28 mouse cellular contexts compared by ENCODE assay signal in genomic region chr17:9282333-9283176, GRCm38 (mm10).
DNase-seq lines count a peak whose midpoint lies in the region; ATAC-seq and TF ChIP-seq lines count a peak whose summit lies in the region.
"Had no signal": no experiment of that assay in that cellular context is flagged by ENCODE, and none has a peak within 500 bp of the region (broad histone marks: within the 10 kb centered on the region; RNA-seq: fewer than 3 reads in every experiment).

No protein-coding gene starts in this region.

- TF ChIP-seq CTCF in MEL (IDR thresholded peaks at IDR 0.05 in 2 of 3, conservative IDR thresholded peaks at IDR 0.05 in 1 of 3; ENCODE audit: control insufficient read depth in 1 of 3, insufficient read depth in 1 of 3, low read depth in 2 of 3, low read length in 3 of 3, poor library complexity in 1 of 3, severe bottlenecking in 1 of 3) = no peak

- WGBS in kidney, embryonic 14.5 days = 69% methylated on average over 7 of the region's 7 CpGs
- 66% methylated on average over 7 of the region's 7 CpGs for WGBS in kidney, embryonic 16.5 days

- H3K4me2 ChIP-seq in kidney, embryonic 14.5 days (replicated peaks; ENCODE audit: low read depth, low read length) = no peak overlapping the region
- H3K4me2 ChIP-seq in kidney, embryonic 16.5 days (replicated peaks; ENCODE audit: low read depth, low read length) = no peak overlapping the region
- H3K4me2 ChIP-seq: embryonic facial prominence, embryonic 13.5 days; embryonic facial prominence, embryonic 15.5 days; forebrain, embryonic 13.5 days; forebrain, embryonic 15.5 days had no signal

- TF ChIP-seq RAD21 in MEL (IDR thresholded peaks at IDR 0.05; ENCODE audit: low read depth, low read length) = no peak

- no peak overlapping the region for H3K27ac ChIP-seq in kidney, embryonic 14.5 days (ENCODE audit: low read depth, low read length)
- H3K27ac ChIP-seq in kidney, embryonic 16.5 days (ENCODE audit: low read length) = no peak overlapping the region
- no peak overlapping the region for H3K27ac ChIP-seq in MEL (ENCODE audit: control insufficient read depth, low read depth, low read length)
- H3K27ac ChIP-seq: embryonic facial prominence, embryonic 13.5 days; embryonic facial prominence, embryonic 15.5 days; forebrain, embryonic 13.5 days; forebrain, embryonic 15.5 days had no signal

- H3K79me2 ChIP-seq in MEL (ENCODE audit: control insufficient read depth, insufficient read depth, low read length, poor library complexity) = no peaks in the 10 kb centered on the region

- H3K27me3 ChIP-seq in kidney, embryonic 14.5 days (ENCODE audit: control insufficient read depth, insufficient read depth, low read length) = no peaks in the 10 kb centered on the region
- no peaks in the 10 kb centered on the region for H3K27me3 ChIP-seq in kidney, embryonic 16.5 days (ENCODE audit: insufficient read depth, low read length)
- H3K27me3 ChIP-seq in MEL (ENCODE audit: control insufficient read depth in 1 of 2, insufficient read depth in 2 of 2, low read length in 2 of 2) = no peaks in the 10 kb centered on the region
- H3K27me3 ChIP-seq: CH12.LX; embryonic facial prominence, embryonic 13.5 days; embryonic facial prominence, embryonic 15.5 days; forebrain, embryonic 13.5 days; forebrain, embryonic 15.5 days had no signal

- no peak overlapping the region for H3K4me3 ChIP-seq in kidney, embryonic 14.5 days (ENCODE audit: low read length)
- H3K4me3 ChIP-seq in kidney, embryonic 16.5 days (ENCODE audit: low read length) = no peak overlapping the region
- H3K4me3 ChIP-seq in MEL (ENCODE audit: control insufficient read depth in 1 of 2, insufficient read depth in 1 of 2, low read depth in 2 of 2, low read length in 2 of 2) = no peak overlapping the region
- H3K4me3 ChIP-seq: embryonic facial prominence, embryonic 13.5 days; embryonic facial prominence, embryonic 15.5 days; erythroblast, embryonic 14.5 days; forebrain, embryonic 13.5 days; forebrain, embryonic 15.5 days had no signal

- TF ChIP-seq POLR2A in MEL (IDR thresholded peaks at IDR 0.05; ENCODE audit: control insufficient read depth in 1 of 2, insufficient read depth in 1 of 2, low read depth in 1 of 2, low read length in 2 of 2, poor library complexity in 1 of 2) = no peak

- no peak for DNase-seq in kidney, postnatal 25 days
- no peak for DNase-seq in kidney, postnatal 4 days
- DNase-seq in 416B (ENCODE audit: low read depth) (peak; percentile 1), MEL (ENCODE audit: low read depth, low spot score) (peak; percentile 7)
- no peak for DNase-seq in thymus, postnatal 36 days
- DNase-seq: adrenal gland, adult 2 months; adrenal gland, postnatal 10 days; adrenal gland, postnatal 25 days; B cell, adult 2 months; cerebellum, adult 11 months; cerebellum, adult 18-20 months; cerebellum, adult 8-10 months; cerebellum, adult 9-11 months; cerebellum, postnatal 14 days; cerebellum, postnatal 36 days; embryo, embryonic 11 days; forebrain, postnatal 0 days had no signal

- no peaks in the 10 kb centered on the region for H3K36me3 ChIP-seq in kidney, embryonic 14.5 days (ENCODE audit: control insufficient read depth, insufficient read depth, low read length)
- H3K36me3 ChIP-seq in kidney, embryonic 16.5 days (ENCODE audit: insufficient read depth, low read length) = no peaks in the 10 kb centered on the region
- no peaks in the 10 kb centered on the region for H3K36me3 ChIP-seq in MEL (ENCODE audit: control insufficient read depth in 1 of 2, insufficient read depth in 2 of 2, low read length in 2 of 2)
- H3K36me3 ChIP-seq: embryonic facial prominence, embryonic 13.5 days; embryonic facial prominence, embryonic 15.5 days; forebrain, embryonic 15.5 days; G1E had no signal

- ATAC-seq in kidney, embryonic 14.5 days (ENCODE audit: low FRiP score, low TSS enrichment) = peak; percentile 80; the same call in 1 of the 2 replicates
- ATAC-seq in kidney, embryonic 16.5 days (ENCODE audit: low FRiP score, low TSS enrichment) = peak; percentile 71
- ATAC-seq in erythroid progenitor cell, adult 5-6 weeks (replicated peaks; ENCODE audit: low FRiP score, poor library complexity, severe bottlenecking) = no peak
- ATAC-seq: CD4-positive, CD25-positive, alpha-beta regulatory T cell, adult 4 months; forebrain, embryonic 13.5 days; forebrain, embryonic 15.5 days; forebrain, postnatal 0 days had no signal

- H3K9ac ChIP-seq in kidney, embryonic 14.5 days (ENCODE audit: low read depth, low read length) = no peak overlapping the region
- H3K9ac ChIP-seq in kidney, embryonic 16.5 days (replicated peaks; ENCODE audit: low read length) = no peak overlapping the region
- H3K9ac ChIP-seq in MEL (ENCODE audit: control insufficient read depth, low read depth, low read length, poor library complexity, severe bottlenecking) = no peak overlapping the region
- H3K9ac ChIP-seq: embryonic facial prominence, embryonic 13.5 days; embryonic facial prominence, embryonic 15.5 days; forebrain, embryonic 13.5 days; forebrain, embryonic 15.5 days; forebrain, postnatal 0 days had no signal

- H3K9me3 ChIP-seq in kidney, embryonic 14.5 days (ENCODE audit: control insufficient read depth, low read length) = no peaks in the 10 kb centered on the region
- H3K9me3 ChIP-seq in kidney, embryonic 16.5 days (ENCODE audit: low read length) = no peaks in the 10 kb centered on the region
- no peaks in the 10 kb centered on the region for H3K9me3 ChIP-seq in MEL (replicated peaks; ENCODE audit: insufficient read depth, low read length)
- H3K9me3 ChIP-seq: embryonic facial prominence, embryonic 13.5 days; embryonic facial prominence, embryonic 15.5 days; forebrain, embryonic 13.5 days; forebrain, embryonic 15.5 days; G1E had no signal

- TF ChIP-seq EP300 in MEL (IDR thresholded peaks at IDR 0.05; ENCODE audit: low read depth in 1 of 2, low read length in 2 of 2) = peak in 1 of 2 experiments; percentile 60; a peak in 1 of 4 replicates

- no peaks in the 10 kb centered on the region for H3K4me1 ChIP-seq in kidney, embryonic 14.5 days (ENCODE audit: control insufficient read depth, insufficient read depth, low read length)
- H3K4me1 ChIP-seq in kidney, embryonic 16.5 days (ENCODE audit: insufficient read depth, low read length) = no peaks in the 10 kb centered on the region
- no peaks in the 10 kb centered on the region for H3K4me1 ChIP-seq in MEL (ENCODE audit: control insufficient read depth in 1 of 2, insufficient read depth in 2 of 2, low read length in 2 of 2)
- H3K4me1 ChIP-seq: embryonic facial prominence, embryonic 13.5 days; embryonic facial prominence, embryonic 15.5 days had no signal

TF ChIP-seq in MEL, 35 proteins besides CTCF, POLR2A, EP300 and RAD21:
- TF ChIP-seq RCOR1 (IDR thresholded peaks at IDR 0.05; ENCODE audit: low read depth, low read length) = no peak
- TF ChIP-seq ETS1 (IDR thresholded peaks at IDR 0.05; ENCODE audit: low read depth, low read length) = peak; percentile 38; the same call in 1 of the 2 replicates
- TF ChIP-seq MEF2A (IDR thresholded peaks at IDR 0.05; ENCODE audit: extremely low read depth, insufficient replicate concordance, low read depth, low read length, poor library complexity, severe bottlenecking) = no peak
- peak; percentile 56; the same call in 1 of the 2 replicates for TF ChIP-seq TCF12 (IDR thresholded peaks at IDR 0.05; ENCODE audit: low read depth, low read length)

Comparison
In these comparisons a context has a peak if more than half of its experiments do, and no peak if none do; other contexts are left out.
1. DNase-seq: peak in 416B (single experiment) and MEL (single experiment); none in kidney, postnatal 25 days (0 of 2), kidney, postnatal 4 days (0 of 2) and thymus, postnatal 36 days (0 of 2).